Mouse (Mus musculus) central nervous system, embryonic 11.5 days (tissue): ENCODE measurements around the gene Gm5795. TPM values are rescaled to one million over a fixed set of nuclear protein-coding genes. Genes with fewer than 3 reads are reported as not detected.

Source experiments
- polyA plus RNA-seq: library from polyadenylated mRNA; depleted of rRNA; stranded (reverse); fragments of >200 nt; gene quantifications from 2 replicates; pipeline ENCODE4 v1.2.3, GENCODE M21; 2012; rRNA removed

Gm5795 gene
- not detected in 2 replicates for polyA plus RNA-seq

GRCm38 (mm10) chr14:3187955-3188354 lies at the start of gene Gm5795:
TSS of gene Gm5795 (plus strand) at chr14:3188255.

DNA sequence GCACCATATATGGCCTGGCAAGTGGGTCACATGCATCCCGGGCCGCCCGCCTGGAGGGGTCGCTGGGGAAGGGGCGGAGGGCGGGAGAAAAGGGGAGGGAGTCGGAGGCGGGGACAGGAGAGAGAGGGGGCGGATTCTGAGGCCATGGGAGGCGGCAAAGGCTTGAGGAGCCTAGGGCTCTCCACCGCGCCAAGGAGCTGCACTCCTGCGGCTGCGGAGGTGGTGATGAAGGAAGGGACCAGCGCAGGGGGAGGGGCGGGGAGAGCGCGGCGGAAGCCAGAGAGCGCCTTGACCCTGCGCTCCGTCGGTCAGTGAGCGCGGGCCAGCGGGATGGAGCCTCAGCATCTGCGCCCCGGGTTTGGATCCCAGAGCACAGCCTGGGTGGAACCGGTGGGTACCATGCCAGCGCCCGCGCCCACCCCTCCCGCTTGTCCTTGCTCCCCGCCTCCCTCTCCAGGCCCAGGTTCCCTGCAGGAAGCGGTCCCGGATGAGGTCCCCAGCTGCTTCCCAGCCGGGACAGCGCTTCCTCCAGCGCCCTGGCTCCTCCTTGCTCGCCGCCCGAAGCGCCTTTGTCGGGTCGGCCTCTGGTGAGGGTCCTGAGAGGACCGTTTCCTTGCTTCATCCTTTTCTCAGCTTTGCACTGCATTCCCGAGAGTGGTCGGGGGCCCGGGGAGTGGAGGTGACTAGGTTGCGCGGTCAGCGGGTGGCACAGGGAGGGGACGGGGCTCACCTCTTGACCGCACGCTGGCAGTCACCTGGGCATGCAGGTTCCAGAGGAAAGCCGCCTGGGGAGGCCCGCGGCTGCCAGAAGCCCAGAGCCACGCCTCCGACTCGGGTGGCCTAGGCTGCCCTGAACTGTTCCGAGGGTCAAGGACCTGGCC lies 20.5 kb downstream of the Gm5795 start, which contains the start of gene D830030K20Rik:
Gene D830030K20Rik, plus strand, starts transcription at position 217 of the 881 bp plus-strand sequence.

Other genes starting within 250 kb of the Gm5795 start
- not detected in 2 replicates for gene Gm2888, start 158.3 kb upstream of the Gm5795 start, polyA plus RNA-seq
- 4.1 and 7.9 TPM in 2 replicates for gene Gm2897, start 139.0 kb upstream of the Gm5795 start, polyA plus RNA-seq
- not detected in 2 replicates for gene Gm10340, start 54.3 kb upstream of the Gm5795 start, polyA plus RNA-seq
- gene D830030K20Rik, start 20.2 kb downstream of the Gm5795 start, polyA plus RNA-seq: 3.3 and 5.2 TPM in 2 replicates
- gene Gm2956, start 144.4 kb downstream of the Gm5795 start, polyA plus RNA-seq: not detected in 2 replicates
- gene Gm10413, start 206.8 kb downstream of the Gm5795 start, polyA plus RNA-seq: not detected in 2 replicates
- gene Gm10409, start 224.4 kb downstream of the Gm5795 start, polyA plus RNA-seq: 1.1 and 2.1 TPM in 2 replicates
- gene Gm3005, start 239.8 kb downstream of the Gm5795 start, polyA plus RNA-seq: 2.0 and 3.7 TPM in 2 replicates